Mouse (Mus musculus) intestine, embryonic 16.5 days (tissue): ENCODE data around the gene Pcmt1. TPM values are rescaled to one million over a fixed set of nuclear protein-coding genes. Genes with fewer than 3 reads are reported as not detected.
A peak's percentile ranks its signal among the peaks of the same experiment; 100 is the strongest.

ENCODE experiments used
- ATAC-seq: fragments of 200-750 bp; cut with Nextera tagmentation; 2 replicates; pipeline ENCODE4 v1.8.0; 2017; ENCODE audit warnings: moderate TSS enrichment, moderate library complexity
- H3K27ac ChIP-seq: fragments of 300-500 bp; sonication (generic); 2 replicates; pipeline ENCODE4 v1.5.1; 2014; ENCODE audit warnings: mild to moderate bottlenecking, low read length
- H3K27me3 ChIP-seq: fragments of 300-500 bp; sonication (generic); replicated peaks from 2 replicates; pipeline ENCODE4 v1.6.1; 2014; ENCODE audit warnings: low read length, control low read depth, mixed read lengths; ENCODE audit not compliant: control insufficient read depth, insufficient read depth
- H3K36me3 ChIP-seq: fragments of 300-500 bp; sonication (generic); 2 replicates; pipeline ENCODE4 v1.6.1; 2014; ENCODE audit warnings: low read length, control low read depth; ENCODE audit not compliant: control insufficient read depth, insufficient read depth
- H3K4me1 ChIP-seq: fragments of 300-500 bp; sonication (generic); 2 replicates; pipeline ENCODE4 v1.6.1; 2014; ENCODE audit warnings: low read length, control low read depth, mixed read lengths; ENCODE audit not compliant: control insufficient read depth, insufficient read depth
- H3K4me2 ChIP-seq: fragments of 300-500 bp; sonication (generic); 2 replicates; pipeline ENCODE4 v1.6.1; 2014; ENCODE audit warnings: low read depth, low read length, control low read depth
- H3K4me3 ChIP-seq: fragments of 300-500 bp; sonication (generic); 2 replicates; pipeline ENCODE4 v1.5.1; 2014; ENCODE audit warnings: mild to moderate bottlenecking, low read length
- H3K9ac ChIP-seq: fragments of 300-500 bp; sonication (generic); 2 replicates; pipeline ENCODE4 v1.6.1; 2014; ENCODE audit warnings: low read depth, low read length
- H3K9me3 ChIP-seq: fragments of 300-500 bp; sonication (generic); 2 replicates; pipeline ENCODE4 v1.6.1; 2016; ENCODE audit warnings: low read length, control low read depth; ENCODE audit not compliant: control insufficient read depth
- WGBS: fragments of 180-500 bp; shearing (Covaris S2); extraction: QIAGEN DNeasy Blood & Tissue Kit; methylation state at CpG from one replicate; pipeline ENCODE4 v1.1.7; 2014; 5-methylcytosine and 5-hydroxymethylcytosine counted together
- polyA plus RNA-seq: library from polyadenylated mRNA; unstranded; fragments of >200 nt; fragmentation: Nextera tagmentation; extraction: Ambion mirVana; gene quantifications from 2 replicates; pipeline ENCODE4 v1.2.1, GENCODE M21; 2015

The Pcmt1 gene
- polyA plus RNA-seq, 1 experiment from 2014 or later: 112 TPM

DNA sequence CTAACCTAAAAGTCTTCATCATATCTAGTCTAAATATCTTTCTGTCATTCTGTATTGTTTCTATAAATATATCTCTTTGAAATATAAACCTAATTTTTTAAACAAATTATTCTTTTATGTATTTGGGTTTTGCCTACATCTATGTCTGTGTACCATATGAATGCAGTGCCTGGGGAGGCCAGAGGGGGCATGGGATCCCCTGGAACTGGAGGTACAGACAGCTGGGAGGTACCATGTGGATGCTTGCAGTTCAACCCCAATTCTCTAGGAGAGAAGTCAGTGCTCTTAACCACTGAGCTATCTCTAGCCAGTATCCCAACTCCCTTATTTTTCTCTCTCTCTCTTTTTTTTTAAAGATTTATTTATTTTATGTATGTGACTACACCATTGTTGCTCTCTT, 14.3 kb upstream of the Pcmt1 start:
- H3K9me3 ChIP-seq: no peaks in the 10 kb centered on the region
- H3K4me1 ChIP-seq: no peaks in the 10 kb centered on the region
- H3K9ac ChIP-seq: no peak overlapping the region
- H3K27me3 ChIP-seq: no peaks in the 10 kb centered on the region
- no peak overlapping the region for H3K4me2 ChIP-seq
- no peak overlapping the region for H3K4me3 ChIP-seq
- H3K27ac ChIP-seq: no peak overlapping the region
- H3K36me3 ChIP-seq: peaks cover 16% of the 10 kb centered on the region
- ATAC-seq: no peak

GRCm38 (mm10) chr10:7686902-7687301, 6.0 kb upstream of the Pcmt1 start:
- no peak overlapping the region for H3K27ac ChIP-seq
- no peak overlapping the region for H3K4me3 ChIP-seq
- no peak overlapping the region for H3K9ac ChIP-seq
- no peaks in the 10 kb centered on the region for H3K27me3 ChIP-seq
- peaks cover 3% of the 10 kb centered on the region; the same call in 1 of the 2 replicates for H3K36me3 ChIP-seq
- no peaks in the 10 kb centered on the region for H3K9me3 ChIP-seq
- H3K4me1 ChIP-seq: peaks cover 11% of the 10 kb centered on the region
- ATAC-seq: peak; percentile 22; the same call in 1 of the 2 replicates
- WGBS: 72% methylated on average over 6 of the region's 6 CpGs
- no peak overlapping the region for H3K4me2 ChIP-seq

- peaks cover 6% of the 10 kb centered on the region; the same call in 1 of the 2 replicates for H3K36me3 ChIP-seq
- peaks cover 19% of the 10 kb centered on the region for H3K4me1 ChIP-seq
- no peak for ATAC-seq
- 36% methylated on average over 3 of the region's 3 CpGs for WGBS
- peak overlapping the region; percentile 67 for H3K4me2 ChIP-seq
- no peaks in the 10 kb centered on the region for H3K9me3 ChIP-seq
- peak overlapping the region; percentile 93 for H3K4me3 ChIP-seq
- peak overlapping the region; percentile 39 for H3K9ac ChIP-seq
- no peaks in the 10 kb centered on the region for H3K27me3 ChIP-seq
- H3K27ac ChIP-seq: no peak overlapping the region
These were observed 1.3 kb upstream of the Pcmt1 start for GRCm38 (mm10) chr10:7682249-7682648.

DNA sequence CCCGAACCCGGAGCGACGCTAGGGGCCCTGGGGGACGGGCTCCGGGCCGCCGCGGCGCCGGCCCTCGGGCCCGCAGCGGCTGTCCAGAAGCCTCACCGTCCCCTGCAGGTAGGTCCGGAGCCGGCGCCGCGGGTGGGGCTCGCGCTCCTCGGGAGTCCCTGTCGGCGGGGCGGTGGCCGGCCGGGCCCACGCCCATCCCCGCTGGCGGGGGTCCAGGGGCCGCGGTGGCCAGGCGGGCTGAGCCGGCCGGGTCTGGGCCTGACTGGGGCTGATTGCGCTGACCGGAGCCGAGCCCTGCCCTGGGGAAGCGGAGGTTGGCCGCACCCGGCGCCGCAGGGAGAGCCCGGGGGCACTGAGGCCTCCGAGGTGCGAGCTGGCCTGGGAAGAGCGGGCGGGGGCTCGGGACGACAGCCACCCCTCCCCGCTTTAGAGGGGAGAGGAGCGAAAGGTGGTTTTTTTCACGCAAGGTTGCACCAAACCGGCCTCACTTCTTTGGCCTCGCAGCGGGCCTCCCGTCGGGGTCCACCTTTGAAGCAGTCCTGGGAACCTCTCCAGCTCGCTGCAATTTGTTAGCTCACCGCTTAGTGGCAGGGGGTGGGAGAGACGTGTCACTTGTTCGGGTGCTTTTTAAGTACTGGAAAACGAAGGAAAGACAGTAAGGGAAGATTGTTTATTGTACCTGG, 548 bp upstream of the Pcmt1 start:
- Histone ChIP-seq H3K27me3 (no peaks in the 10 kb centered on the region), H3K27ac (peak overlapping the region; percentile 97), H3K9me3 (no peaks in the 10 kb centered on the region), H3K4me2 (peak overlapping the region; percentile 67), H3K36me3 (peaks cover 6% of the 10 kb centered on the region; the same call in 1 of the 2 replicates), H3K4me3 (peak overlapping the region; percentile 93), H3K9ac (peak overlapping the region; percentile 100), H3K4me1 (peaks cover 19% of the 10 kb centered on the region)
- ATAC-seq: peak; percentile 92
- under 1% methylated on average over 64 of the region's 64 CpGs for WGBS

- H3K9ac ChIP-seq: no peak overlapping the region
- 0 out of 2 replicates have a peak, but pooled peaks have one; percentile 56 for ATAC-seq
- no peak overlapping the region for H3K4me3 ChIP-seq
- 59% methylated on average over 1 of the region's 1 CpGs for WGBS
- no peaks in the 10 kb centered on the region for H3K9me3 ChIP-seq
- H3K36me3 ChIP-seq: peaks cover 6% of the 10 kb centered on the region; the same call in 1 of the 2 replicates
- no peaks in the 10 kb centered on the region for H3K4me1 ChIP-seq
- H3K27me3 ChIP-seq: no peaks in the 10 kb centered on the region
- H3K27ac ChIP-seq: no peak overlapping the region
- H3K4me2 ChIP-seq: no peak overlapping the region
These were observed 7.3 kb downstream of the Pcmt1 start for GRCm38 (mm10) chr10:7673673-7674072.

GRCm38 (mm10) chr10:7667342-7667802, 13.6 kb downstream of the Pcmt1 start, which contains the start of gene Nup43:
Gene Nup43, plus strand, starts transcription at chr10:7667503.
- H3K9ac ChIP-seq: peak within 1 kb of the TSS; percentile 80
- H3K4me3 ChIP-seq: peak within 1 kb of the TSS; percentile 87
- H3K4me2 ChIP-seq: peak within 1 kb of the TSS; percentile 63
- H3K36me3 ChIP-seq: no peaks in the 10 kb centered on the region
- WGBS: under 1% methylated on average over 24 of the region's 24 CpGs
- ATAC-seq: peak; percentile 80
- H3K4me1 ChIP-seq: peaks cover 5% of the 10 kb centered on the region; the same call in 1 of the 2 replicates
- no peaks in the 10 kb centered on the region for H3K9me3 ChIP-seq
- H3K27ac ChIP-seq: peak within 1 kb of the TSS; percentile 80
- no peaks in the 10 kb centered on the region for H3K27me3 ChIP-seq

GRCm38 (mm10) chr10:7664889-7665288, 16.0 kb downstream of the Pcmt1 start:
- Histone ChIP-seq H3K9me3 (no peaks in the 10 kb centered on the region), H3K4me3 (no peak overlapping the region), H3K27ac (no peak overlapping the region), H3K4me1 (peaks cover 5% of the 10 kb centered on the region; the same call in 1 of the 2 replicates), H3K36me3 (no peaks in the 10 kb centered on the region), H3K9ac (no peak overlapping the region), H3K27me3 (no peaks in the 10 kb centered on the region), H3K4me2 (no peak overlapping the region)
- no peak for ATAC-seq
- WGBS: 83% methylated on average over 1 of the region's 1 CpGs

DNA sequence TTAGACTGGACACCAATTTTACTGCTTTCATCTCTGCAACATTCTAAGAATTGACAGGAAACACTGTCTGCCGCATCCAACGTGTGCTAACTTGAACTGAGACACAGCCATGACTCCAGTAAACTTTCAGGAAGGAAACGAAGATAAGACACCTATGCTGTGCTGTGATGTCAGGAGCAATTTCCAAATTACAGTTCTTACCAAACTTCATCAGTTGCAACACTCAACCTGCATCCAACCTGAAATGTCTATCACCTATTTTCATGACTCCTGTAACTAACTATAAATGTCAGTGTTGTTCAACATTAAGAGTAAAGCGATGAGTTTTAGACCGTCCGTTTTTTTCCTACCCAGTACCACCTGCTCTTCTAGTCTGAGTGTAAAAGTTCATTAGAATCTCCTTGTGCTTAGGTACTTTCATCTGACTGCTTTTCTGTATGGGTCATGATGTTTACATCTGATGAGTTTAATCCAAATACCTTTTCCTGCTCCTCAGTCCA, 16.9 kb downstream of the Pcmt1 start:
- no peak for ATAC-seq
- no peaks in the 10 kb centered on the region for H3K27me3 ChIP-seq
- H3K4me3 ChIP-seq: peak overlapping the region; percentile 99
- peak overlapping the region; percentile 94 for H3K27ac ChIP-seq
- WGBS: 54% methylated on average over 6 of the region's 6 CpGs
- H3K9ac ChIP-seq: peak overlapping the region; percentile 87
- no peaks in the 10 kb centered on the region for H3K36me3 ChIP-seq
- H3K4me2 ChIP-seq: peak overlapping the region; percentile 62
- peaks cover 5% of the 10 kb centered on the region; the same call in 1 of the 2 replicates for H3K4me1 ChIP-seq
- no peaks in the 10 kb centered on the region for H3K9me3 ChIP-seq

DNA sequence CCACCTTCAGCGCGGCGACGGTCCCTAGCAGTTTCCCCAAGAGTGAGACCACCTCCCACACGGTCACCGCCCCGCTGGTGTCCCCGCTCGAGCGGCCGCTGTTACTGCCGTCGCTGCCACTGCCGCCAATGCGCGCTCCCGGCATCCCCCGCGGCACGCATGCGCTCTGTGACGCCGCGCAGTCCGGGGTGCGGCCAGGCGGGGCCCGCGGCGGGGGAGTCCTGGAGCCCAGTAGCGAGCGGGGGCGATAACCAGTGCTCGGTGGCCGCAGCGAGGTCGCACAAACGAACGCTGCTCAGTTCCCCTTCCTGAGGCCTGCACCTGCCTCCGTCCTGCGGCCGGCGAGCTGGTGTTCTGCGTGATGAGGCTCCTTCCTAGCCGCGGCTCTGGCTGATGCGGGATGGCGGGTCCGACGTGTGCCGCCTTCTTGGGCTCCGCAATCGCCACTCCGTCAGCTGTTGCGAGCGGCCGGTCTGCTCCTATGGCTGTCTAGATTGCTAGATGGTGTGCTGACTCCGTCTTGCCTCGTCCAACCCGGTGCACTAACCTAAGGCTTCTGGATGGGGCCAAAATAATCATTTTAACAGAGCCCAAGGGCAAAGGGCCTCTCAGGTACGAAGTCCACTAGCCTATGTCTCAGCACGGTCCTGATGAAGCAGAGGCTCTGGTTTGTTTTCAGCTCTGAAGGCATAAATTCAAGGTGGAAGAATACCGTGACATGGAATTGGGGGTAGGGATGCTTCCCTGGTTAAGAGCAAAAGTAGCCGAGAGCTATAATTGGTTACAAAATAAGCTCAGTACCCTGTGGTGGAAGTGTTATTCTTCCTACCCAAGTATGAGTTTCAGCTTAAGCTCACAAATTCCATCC, 17.5 kb downstream of the Pcmt1 start:
- under 1% methylated on average over 64 of the region's 64 CpGs for WGBS
- Histone ChIP-seq H3K4me3 (peak overlapping the region; percentile 99), H3K9me3 (no peaks in the 10 kb centered on the region), H3K4me1 (peaks cover 5% of the 10 kb centered on the region; the same call in 1 of the 2 replicates), H3K4me2 (peak overlapping the region; percentile 88), H3K27me3 (no peaks in the 10 kb centered on the region), H3K9ac (peak overlapping the region; percentile 87), H3K27ac (peak overlapping the region; percentile 94), H3K36me3 (no peaks in the 10 kb centered on the region)
- peak; percentile 94 for ATAC-seq
